Mouse (Mus musculus) kidney, adult 2 months (tissue): ENCODE results near the gene Smarce1.

Source experiments
- CTCF ChIP-seq: fragments of 200-500 bp; conservative IDR thresholded peaks from 2 replicates; pipeline ENCODE4 v1.5.1; 2011; ENCODE audit warnings: low read depth, mild to moderate bottlenecking, control low read depth, low read length, moderate library complexity, mixed read lengths; ENCODE audit not compliant: insufficient read depth, insufficient read length
- POLR2A ChIP-seq: fragments of 200-500 bp; IDR thresholded peaks from one replicate; pipeline ENCODE4 v1.6.1; 2011; ENCODE audit warnings: low read depth, low read length, control low read depth

GRCm38 (mm10) chr11:99279986-99280385, 49.2 kb upstream of the Smarce1 start:
- TF ChIP-seq CTCF (no peak), POLR2A (no peak)
